Mouse (Mus musculus) heart, postnatal 4 days (tissue): ENCODE results near the gene Tjap1. TPM values are rescaled to one million over a fixed set of nuclear protein-coding genes. Genes with fewer than 3 reads are reported as not detected.

Source experiments
- DNase-seq: peaks from one replicate; pipeline ENCODE4 v3.0.0; 2021
- microRNA-seq, 2 experiments: library from miRNA; unstranded; fragments of <30 nt; microRNA quantifications; one replicate each; pipeline ENCODE4 v1.2.0; 2021 to 2022
- total RNA-seq, 2 experiments: library from RNA; stranded (reverse); gene quantifications; 2 replicates each; pipeline ENCODE4 v1.2.3; 2021

The Tjap1 gene
- total RNA-seq, 2 experiments from 2014 or later: 55.0 to 59.0 TPM

- peak; percentile 62 for DNase-seq
These were observed 30.0 kb downstream of the Tjap1 start for GRCm38 (mm10) chr17:46252571-46253451.

- no peak for DNase-seq
These were observed 31.7 kb downstream of the Tjap1 start for GRCm38 (mm10) chr17:46251174-46251573.

- DNase-seq: no peak
These were observed 34.7 kb downstream of the Tjap1 start for GRCm38 (mm10) chr17:46248189-46248522.

GRCm38 (mm10) chr17:46247512-46248188 lies 35.2 kb downstream of the Tjap1 start, which contains the start of the genes Polr1c and Yipf3:
Gene Polr1c (minus strand): TSS chr17:46248054.
Gene Yipf3 (plus strand): TSS chr17:46248080.
- peak; percentile 96 for DNase-seq

- DNase-seq: no peak
These were observed 38.2 kb downstream of the Tjap1 start for GRCm38 (mm10) chr17:46244579-46244978.

GRCm38 (mm10) chr17:46243624-46244023 lies 39.2 kb downstream of the Tjap1 start:
- no peak for DNase-seq

GRCm38 (mm10) chr17:46242993-46243392 lies 39.8 kb downstream of the Tjap1 start:
- no peak for DNase-seq

- DNase-seq: no peak
These were observed 40.6 kb downstream of the Tjap1 start for GRCm38 (mm10) chr17:46242274-46242673.

- no peak for DNase-seq
These were observed 41.4 kb downstream of the Tjap1 start for GRCm38 (mm10) chr17:46241471-46241870.

GRCm38 (mm10) chr17:46239516-46240114 lies 43.2 kb downstream of the Tjap1 start:
- DNase-seq: no peak

GRCm38 (mm10) chr17:46237480-46237879 lies 45.3 kb downstream of the Tjap1 start:
- DNase-seq: no peak

- no peak for DNase-seq
These were observed 45.7 kb downstream of the Tjap1 start for GRCm38 (mm10) chr17:46237079-46237478.

GRCm38 (mm10) chr17:46236067-46236466 lies 46.8 kb downstream of the Tjap1 start:
- no peak for DNase-seq

- DNase-seq: no peak
These were observed 55.2 kb downstream of the Tjap1 start for GRCm38 (mm10) chr17:46227576-46227975.

- no peak for DNase-seq
These were observed 61.2 kb downstream of the Tjap1 start for GRCm38 (mm10) chr17:46221601-46222000.

- DNase-seq: no peak
These were observed 72.3 kb downstream of the Tjap1 start for GRCm38 (mm10) chr17:46210550-46210949.

Small RNA genes lying within 50 kb of the gene (microRNA-seq; reads per million reads assigned to microRNA genes)
- gene Mir693: 0 to 0.35 reads per million in 2 experiments

Other genes starting within 250 kb of the Tjap1 start
- 100 to 1,000 TPM; 106 to 110 TPM for gene Mrps18a, start 172.0 kb downstream of the Tjap1 start, total RNA-seq
- gene Rsph9, start 138.8 kb downstream of the Tjap1 start, total RNA-seq: 1 to 10 TPM; 1.5 to 2.8 TPM
- gene Mad2l1bp, start 129.5 kb downstream of the Tjap1 start, total RNA-seq: 10 to 100 TPM; 16.2 to 17.5 TPM
- gene Gtpbp2, start 122.0 kb downstream of the Tjap1 start, total RNA-seq: 10 to 100 TPM; 78.1 to 84.9 TPM
- 10 to 100 TPM; 20.3 to 21.7 TPM for gene Polh, start 80.4 kb downstream of the Tjap1 start, total RNA-seq
- 10 to 100 TPM; 26.9 to 28.7 TPM for gene Xpo5, start 80.2 kb downstream of the Tjap1 start, total RNA-seq
- gene Polr1c, start 35.0 kb downstream of the Tjap1 start, total RNA-seq: 10 to 100 TPM; 26.2 to 30.5 TPM
- 10 to 100 TPM; 64.6 TPM for gene Yipf3, start 34.9 kb downstream of the Tjap1 start, total RNA-seq
- under 1 TPM; 0.81 to 0.90 TPM for gene Lrrc73, start 29.5 kb downstream of the Tjap1 start, total RNA-seq
- 1 to 10 TPM in 1 of 2 experiments, under 1 TPM in 1; 0.95 to 1.1 TPM for gene Dlk2, start 14.4 kb upstream of the Tjap1 start, total RNA-seq
- 1 to 10 TPM; 5.1 to 5.8 TPM for gene Abcc10, start 45.3 kb upstream of the Tjap1 start, total RNA-seq
- gene Zfp318, start 100.7 kb upstream of the Tjap1 start, total RNA-seq: 10 to 100 TPM; 24.2 to 25.8 TPM
- under 1 TPM; 0.36 to 0.52 TPM for gene Crip3, start 145.9 kb upstream of the Tjap1 start, total RNA-seq
- not detected for gene Slc22a7, start 155.4 kb upstream of the Tjap1 start, total RNA-seq
- under 1 TPM; 0.33 to 0.45 TPM for gene Ttbk1, start 204.6 kb upstream of the Tjap1 start, total RNA-seq
- 10 to 100 TPM in 1 of 2 experiments, 1 to 10 TPM in 1; 9.5 to 10.2 TPM for gene Dnph1, start 213.7 kb upstream of the Tjap1 start, total RNA-seq